Mouse (Mus musculus) erythroblast, embryonic 14.5 days (primary cell): ENCODE results near the gene Ppp1r2.

ENCODE experiments used
- GATA1 ChIP-seq: IDR thresholded peaks from 2 replicates; pipeline ENCODE4 v1.6.1; 2012; ENCODE audit warnings: low read length, inconsistent platforms, mixed read lengths
- TAL1 ChIP-seq: IDR thresholded peaks from 3 replicates; pipeline ENCODE4 v1.6.1; 2012; ENCODE audit warnings: low read length, inconsistent platforms, mixed read lengths

DNA sequence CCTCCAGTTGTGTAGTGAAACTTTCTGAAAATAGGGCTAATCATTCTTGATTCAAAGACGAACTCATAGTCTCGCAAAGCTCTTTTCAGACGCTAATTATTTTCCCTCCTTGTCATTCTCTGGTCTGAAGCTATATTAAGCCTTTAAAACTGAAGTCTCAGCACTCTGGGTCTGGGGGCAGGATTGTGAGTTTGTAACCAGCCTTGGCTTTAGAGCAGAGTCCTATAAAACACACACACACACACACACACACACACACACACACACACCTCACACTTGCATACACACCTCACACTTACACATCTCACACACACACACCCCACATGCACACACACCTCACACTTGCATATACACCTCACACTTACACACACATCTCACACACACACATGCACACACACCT lies 40.7 kb downstream of the Ppp1r2 start:
- TF ChIP-seq TAL1 (no peak), GATA1 (no peak)
